Mouse (Mus musculus): ENCODE measurements around the gene Gpr3.

DNA sequence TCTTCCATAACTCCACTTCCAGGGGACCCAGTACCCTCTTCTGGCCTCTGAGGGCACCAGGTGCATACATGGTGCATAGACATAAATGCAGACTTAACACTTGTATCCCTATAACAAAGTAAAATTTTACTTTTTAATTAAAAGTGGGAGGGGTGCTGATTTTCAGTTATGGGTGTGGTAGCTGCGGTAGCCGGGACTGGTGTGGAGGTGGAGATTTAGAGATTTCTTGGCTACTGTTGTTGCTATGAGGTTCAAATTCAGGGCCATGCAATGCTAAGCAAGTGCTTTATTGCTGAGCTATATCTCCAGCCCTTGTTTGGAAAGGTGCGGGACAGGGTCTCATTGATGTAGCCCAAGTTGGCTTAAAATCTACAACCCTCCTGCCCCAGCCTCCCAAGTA is 6.4 kb upstream of the Gpr3 start:
- no peak for TF ChIP-seq TCF12 (IDR thresholded peaks at IDR 0.05; ENCODE audit: insufficient read depth, poor library complexity, severe bottlenecking)
- no peak for TF ChIP-seq POLR2A (IDR thresholded peaks at IDR 0.05; ENCODE audit: insufficient read length, low read depth)
- TF ChIP-seq USF1 (IDR thresholded peaks at IDR 0.05; ENCODE audit: low read depth): no peak
- no peak for TF ChIP-seq MYOD1 (IDR thresholded peaks at IDR 0.05; ENCODE audit: control insufficient read depth in 1 of 3, insufficient read length in 2 of 3, low read depth in 2 of 3)
- no peak for TF ChIP-seq SRF (IDR thresholded peaks at IDR 0.05; ENCODE audit: control insufficient read depth, insufficient read length, low read depth)
- TF ChIP-seq E2F4 (IDR thresholded peaks at IDR 0.05; ENCODE audit: insufficient read depth): no peak
- TF ChIP-seq POLR2AphosphoS2 (IDR thresholded peaks at IDR 0.05; ENCODE audit: insufficient read length, low read depth): no peak
- TF ChIP-seq MYOG (IDR thresholded peaks at IDR 0.05; ENCODE audit: control insufficient read depth in 1 of 3, insufficient read depth in 1 of 3, insufficient read length in 2 of 3, low read depth in 2 of 3): no peak
- TF ChIP-seq MAX (IDR thresholded peaks at IDR 0.05; ENCODE audit: low read depth): no peak

Data from myocyte (in vitro differentiated cells).